16 mouse cellular contexts compared by ENCODE assay signal in the genomic region with DNA sequence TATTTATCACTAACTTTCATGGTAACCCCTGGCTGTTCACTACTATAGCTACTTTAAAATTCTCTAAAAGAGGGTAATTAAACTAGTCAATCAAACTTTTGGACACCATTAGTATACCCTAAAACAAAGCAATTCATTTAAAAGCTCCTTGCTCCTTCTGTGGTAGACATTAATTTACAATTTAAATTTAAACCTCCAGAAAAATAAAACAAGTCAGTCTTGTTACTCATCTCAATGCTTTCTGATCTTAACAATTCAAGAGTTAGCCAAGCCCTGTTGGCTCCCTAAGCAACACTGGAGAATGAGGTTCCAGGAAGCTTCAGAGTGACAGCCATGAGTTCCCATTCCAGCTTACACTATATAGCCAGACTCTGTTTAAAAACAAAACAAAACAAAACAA. TPM values are rescaled to one million over a fixed set of nuclear protein-coding genes. Genes with fewer than 3 reads are reported as not detected.
A peak's percentile ranks its signal among the peaks of the same experiment; 100 is the strongest.
DNase-seq lines count a peak whose midpoint lies in the region; ATAC-seq and TF ChIP-seq lines count a peak whose summit lies in the region.
"Had no signal": no experiment of that assay in that cellular context is flagged by ENCODE, and none has a peak within 500 bp of the region (broad histone marks: within the 10 kb centered on the region; RNA-seq: fewer than 3 reads in every experiment).

No protein-coding gene starts in this region.

- H3K9ac ChIP-seq in forebrain, embryonic 14.5 days (ENCODE audit: low read length), result no peak overlapping the region
- H3K9ac ChIP-seq in forebrain, embryonic 12.5 days, result no peak overlapping the region
- no peak overlapping the region for H3K9ac ChIP-seq in forebrain, embryonic 16.5 days (replicated peaks; ENCODE audit: low read depth, low read length)
- no peak overlapping the region for H3K9ac ChIP-seq in heart, embryonic 11.5 days (ENCODE audit: low read depth, low read length)
- H3K9ac ChIP-seq: embryonic facial prominence, embryonic 12.5 days had no signal

- no peak overlapping the region for H3K27ac ChIP-seq in forebrain, embryonic 14.5 days (ENCODE audit: low read depth, low read length)
- H3K27ac ChIP-seq in forebrain, embryonic 12.5 days, result no peak overlapping the region
- H3K27ac ChIP-seq in forebrain, embryonic 16.5 days (ENCODE audit: low read length), result no peak overlapping the region
- no peak overlapping the region for H3K27ac ChIP-seq in forebrain, embryonic 10.5 days
- no peak overlapping the region for H3K27ac ChIP-seq in heart, embryonic 11.5 days (ENCODE audit: low read depth, low read length)
- H3K27ac ChIP-seq: embryonic facial prominence, embryonic 10.5 days; embryonic facial prominence, embryonic 12.5 days had no signal

- ATAC-seq in forebrain, embryonic 14.5 days, result peak; percentile 52
- ATAC-seq in forebrain, embryonic 12.5 days (ENCODE audit: low FRiP score), result no peak
- ATAC-seq in forebrain, embryonic 16.5 days, result peak; percentile 69
- no peak for ATAC-seq in heart, embryonic 11.5 days (replicated peaks; ENCODE audit: insufficient number of reproducible peaks, low FRiP score, low TSS enrichment)

- peaks cover 11% of the 10 kb centered on the region for H3K36me3 ChIP-seq in forebrain, embryonic 14.5 days (ENCODE audit: control insufficient read depth, insufficient read depth, low read length)
- peaks cover 14% of the 10 kb centered on the region for H3K36me3 ChIP-seq in forebrain, embryonic 12.5 days (replicated peaks)
- peaks cover 5% of the 10 kb centered on the region; the same call in 1 of the 2 replicates for H3K36me3 ChIP-seq in forebrain, embryonic 16.5 days (ENCODE audit: control insufficient read depth, insufficient read depth)
- H3K36me3 ChIP-seq in forebrain, embryonic 10.5 days (replicated peaks), result peaks cover 32% of the 10 kb centered on the region
- 0 out of 2 replicates have a peak, but pooled peaks cover 4% of the 10 kb centered on the region for H3K36me3 ChIP-seq in heart, embryonic 11.5 days (ENCODE audit: control insufficient read depth, insufficient read depth, low read length)

- no peaks in the 10 kb centered on the region for H3K27me3 ChIP-seq in forebrain, embryonic 14.5 days (replicated peaks; ENCODE audit: control insufficient read depth, insufficient read depth, low read length)
- no peaks in the 10 kb centered on the region for H3K27me3 ChIP-seq in forebrain, embryonic 12.5 days
- H3K27me3 ChIP-seq in forebrain, embryonic 16.5 days (replicated peaks; ENCODE audit: control insufficient read depth, insufficient read depth, low read length), result no peaks in the 10 kb centered on the region
- no peaks in the 10 kb centered on the region for H3K27me3 ChIP-seq in forebrain, embryonic 10.5 days (ENCODE audit: poor library complexity, severe bottlenecking)
- H3K27me3 ChIP-seq in heart, embryonic 11.5 days (ENCODE audit: control insufficient read depth, insufficient read depth, low read length), result no peaks in the 10 kb centered on the region
- H3K27me3 ChIP-seq: embryonic facial prominence, embryonic 12.5 days had no signal

- H3K9me3 ChIP-seq in forebrain, embryonic 14.5 days (replicated peaks; ENCODE audit: control insufficient read depth, low read length), result no peaks in the 10 kb centered on the region
- H3K9me3 ChIP-seq in forebrain, embryonic 12.5 days, result no peaks in the 10 kb centered on the region
- H3K9me3 ChIP-seq in forebrain, embryonic 16.5 days (ENCODE audit: control insufficient read depth, low read length), result no peaks in the 10 kb centered on the region
- no peaks in the 10 kb centered on the region for H3K9me3 ChIP-seq in forebrain, embryonic 10.5 days
- H3K9me3 ChIP-seq in heart, embryonic 11.5 days (replicated peaks; ENCODE audit: control insufficient read depth, low read length), result no peaks in the 10 kb centered on the region
- H3K9me3 ChIP-seq: embryonic facial prominence, embryonic 10.5 days; embryonic facial prominence, embryonic 12.5 days had no signal

- no peak overlapping the region for H3K4me3 ChIP-seq in forebrain, embryonic 14.5 days (ENCODE audit: low read depth, low read length)
- no peak overlapping the region for H3K4me3 ChIP-seq in forebrain, embryonic 12.5 days (replicated peaks)
- no peak overlapping the region for H3K4me3 ChIP-seq in forebrain, embryonic 16.5 days (replicated peaks; ENCODE audit: low read length)
- no peak overlapping the region for H3K4me3 ChIP-seq in forebrain, embryonic 10.5 days
- no peak overlapping the region for H3K4me3 ChIP-seq in heart, embryonic 11.5 days (ENCODE audit: low read depth, low read length)
- H3K4me3 ChIP-seq: embryonic facial prominence, embryonic 10.5 days; embryonic facial prominence, embryonic 12.5 days had no signal

- H3K4me2 ChIP-seq in forebrain, embryonic 14.5 days (ENCODE audit: low read length), result no peak overlapping the region
- H3K4me2 ChIP-seq in forebrain, embryonic 12.5 days, result no peak overlapping the region
- H3K4me2 ChIP-seq in forebrain, embryonic 16.5 days (ENCODE audit: low read length), result no peak overlapping the region
- H3K4me2 ChIP-seq in heart, embryonic 11.5 days, result no peak overlapping the region
- H3K4me2 ChIP-seq: embryonic facial prominence, embryonic 12.5 days had no signal

- TF ChIP-seq CTCF in brain, embryonic 14.5 days (IDR thresholded peaks at IDR 0.05; ENCODE audit: borderline replicate concordance, extremely low read depth, insufficient read depth, insufficient read length), result no peak

- DNase-seq in forebrain, embryonic 14.5 days (ENCODE audit: low spot score), result peak; percentile 60
- DNase-seq in forebrain, embryonic 10.5 days (ENCODE audit: extremely low spot score, low spot score), result no peak
- DNase-seq in brain, embryonic 14.5 days (ENCODE audit: low read depth), result peak; percentile 68
- DNase-seq: adrenal gland, adult 2 months; adrenal gland, postnatal 10 days; adrenal gland, postnatal 25 days; cerebellum, adult 11-12 months; cerebellum, adult 2 months; cerebellum, adult 9-10 months; cerebellum, postnatal 10 days; cerebellum, postnatal 25 days had no signal

- H3K4me1 ChIP-seq in forebrain, embryonic 14.5 days (ENCODE audit: control insufficient read depth, insufficient read depth, low read length), result 0 out of 2 replicates have a peak, but pooled peaks cover 3% of the 10 kb centered on the region
- no peaks in the 10 kb centered on the region for H3K4me1 ChIP-seq in forebrain, embryonic 12.5 days
- peaks cover 7% of the 10 kb centered on the region; the same call in 1 of the 2 replicates for H3K4me1 ChIP-seq in forebrain, embryonic 16.5 days (replicated peaks; ENCODE audit: control insufficient read depth, insufficient read depth, low read length)
- no peaks in the 10 kb centered on the region for H3K4me1 ChIP-seq in forebrain, embryonic 10.5 days
- H3K4me1 ChIP-seq in heart, embryonic 11.5 days (ENCODE audit: control insufficient read depth, insufficient read depth, low read length), result no peaks in the 10 kb centered on the region
- H3K4me1 ChIP-seq: embryonic facial prominence, embryonic 10.5 days; embryonic facial prominence, embryonic 12.5 days had no signal

- TF ChIP-seq POLR2A in brain, embryonic 14.5 days (IDR thresholded peaks at IDR 0.05; ENCODE audit: borderline replicate concordance, extremely low read depth, insufficient read depth, insufficient read length, poor library complexity, severe bottlenecking), result no peak

RNA-seq across cellular contexts. Expression of a gene that starts 22.2 kb away (rescaled TPM):
- 11.7 and 16.3 TPM in 2 replicates for polyA plus RNA-seq in forebrain, embryonic 14.5 days (2014; fragmentation: Nextera tagmentation; extraction: Ambion mirVana)
- 26.6 and 32.4 TPM in 2 replicates for polyA plus RNA-seq in forebrain, embryonic 12.5 days (2016; fragmentation: Nextera tagmentation; extraction: Ambion mirVana)
- polyA plus RNA-seq in forebrain, embryonic 16.5 days (2015; fragmentation: Nextera tagmentation; extraction: Ambion mirVana), result 16.8 and 21.0 TPM in 2 replicates
- polyA plus RNA-seq in forebrain, embryonic 10.5 days (2016; fragmentation: Nextera tagmentation; extraction: Ambion mirVana), result 33.9 and 35.5 TPM in 2 replicates
- polyA plus RNA-seq in brain, embryonic 14.5 days (2012; rRNA removed), result 17.1 and 18.5 TPM in 2 replicates
- 24.7 and 29.5 TPM in 2 replicates for polyA plus RNA-seq in heart, embryonic 11.5 days (2014; fragmentation: Nextera tagmentation; extraction: Ambion mirVana)

Comparison
In these comparisons a context has a peak if more than half of its experiments do, and no peak if none do; other contexts are left out.
1. ATAC-seq: peak in forebrain, embryonic 14.5 days (single experiment) and forebrain, embryonic 16.5 days (single experiment); none in forebrain, embryonic 12.5 days (single experiment) and heart, embryonic 11.5 days (single experiment).